17 mouse cellular contexts compared by ENCODE assay signal in genomic region chr17:83871354-83871753, GRCm38 (mm10). TPM values are rescaled to one million over a fixed set of nuclear protein-coding genes. Genes with fewer than 3 reads are reported as not detected.
"Had no signal": no experiment of that assay in that cellular context is flagged by ENCODE, and none has a peak within 500 bp of the region (broad histone marks: within the 10 kb centered on the region; RNA-seq: fewer than 3 reads in every experiment).

No protein-coding gene starts in this region.

- ATAC-seq: lung, postnatal 0 days had no signal

- H3K9me3 ChIP-seq: limb, embryonic 10.5 days; midbrain, embryonic 10.5 days; neural tube, embryonic 15.5 days had no signal

- H3K4me2 ChIP-seq: neural tube, embryonic 15.5 days had no signal

- H3K27ac ChIP-seq: left cerebral cortex, adult 2 months; limb, embryonic 10.5 days; liver, embryonic 14.5 days; midbrain, embryonic 10.5 days; neural tube, embryonic 15.5 days; stomach, postnatal 0 days had no signal

- H3K36me3 ChIP-seq: limb, embryonic 10.5 days; midbrain, embryonic 10.5 days; neural tube, embryonic 15.5 days had no signal

- DNase-seq: kidney, postnatal 25 days; lung, adult 2 months; lung, postnatal 4 days; midbrain, embryonic 14.5 days; right cerebral cortex, adult 18-20 months; right cerebral cortex, postnatal 25 days; thymus, postnatal 14 days had no signal

- H3K4me3 ChIP-seq: left cerebral cortex, adult 2 months; limb, embryonic 10.5 days; midbrain, embryonic 10.5 days; myocyte; neural tube, embryonic 15.5 days had no signal

- H3K9ac ChIP-seq: liver, embryonic 14.5 days; neural tube, embryonic 15.5 days had no signal

- H3K27me3 ChIP-seq: neural tube, embryonic 15.5 days had no signal

RNA-seq across cellular contexts. Expression of gene Haao, which starts 23.6 kb away (rescaled TPM):
- total RNA-seq: layer of hippocampus, postnatal 25 days; left cerebral cortex, adult 2 months had no signal
- polyA plus RNA-seq: myocyte; neural tube, embryonic 11.5 days had no signal
